Mouse (Mus musculus) intestine, embryonic 14.5 days (tissue): ENCODE measurements around the gene Unc93b1. TPM values are rescaled to one million over a fixed set of nuclear protein-coding genes. Genes with fewer than 3 reads are reported as not detected.

Experiments
- ATAC-seq: fragments of 200-750 bp; cut with Nextera tagmentation; replicated peaks from 2 replicates; pipeline ENCODE4 v1.8.0; 2017; ENCODE audit warnings: low read depth, moderate number of reproducible peaks, moderate TSS enrichment, moderate library complexity; ENCODE audit not compliant: low FRiP score, low TSS enrichment
- DNase-seq: peaks from one replicate; pipeline ENCODE4 v3.0.0-alpha.2; 2018; ENCODE audit warnings: low spot score
- H3K27ac ChIP-seq: fragments of 300-500 bp; sonication (generic); 2 replicates; pipeline ENCODE4 v1.5.1; 2014; ENCODE audit warnings: low read depth, mild to moderate bottlenecking, control low read depth
- H3K27me3 ChIP-seq: fragments of 300-500 bp; sonication (generic); replicated peaks from 2 replicates; pipeline ENCODE4 v1.6.1; 2014; ENCODE audit warnings: low read length, control low read depth; ENCODE audit not compliant: control insufficient read depth, insufficient read depth
- H3K36me3 ChIP-seq: fragments of 300-500 bp; sonication (generic); 2 replicates; pipeline ENCODE4 v1.6.1; 2014; ENCODE audit warnings: low read length, control low read depth; ENCODE audit not compliant: control insufficient read depth, insufficient read depth
- H3K4me1 ChIP-seq: fragments of 300-500 bp; sonication (generic); replicated peaks from 2 replicates; pipeline ENCODE4 v1.6.1; 2014; ENCODE audit warnings: low read length, control low read depth, mixed read lengths; ENCODE audit not compliant: control insufficient read depth, insufficient read depth
- H3K4me2 ChIP-seq: fragments of 300-500 bp; sonication (generic); 2 replicates; pipeline ENCODE4 v1.6.1; 2014; ENCODE audit warnings: low read length
- H3K4me3 ChIP-seq: fragments of 300-500 bp; sonication (generic); 2 replicates; pipeline ENCODE4 v1.5.1; 2014; ENCODE audit warnings: low read depth, low read length, control low read depth, mixed read lengths
- H3K9ac ChIP-seq: fragments of 300-500 bp; sonication (generic); 2 replicates; pipeline ENCODE4 v1.6.1; 2014; ENCODE audit warnings: mild to moderate bottlenecking, low read length
- H3K9me3 ChIP-seq: fragments of 300-500 bp; sonication (generic); 2 replicates; pipeline ENCODE4 v1.6.1; 2016; ENCODE audit warnings: low read length, control low read depth; ENCODE audit not compliant: control insufficient read depth
- WGBS: fragments of 180-500 bp; shearing (Covaris S2); extraction: QIAGEN DNeasy Blood & Tissue Kit; methylation state at CpG from one replicate; pipeline ENCODE4 v1.1.7; 2014; 5-methylcytosine and 5-hydroxymethylcytosine counted together
- polyA plus RNA-seq: library from polyadenylated mRNA; unstranded; fragments of >200 nt; fragmentation: Nextera tagmentation; extraction: Ambion mirVana; gene quantifications from 2 replicates; pipeline ENCODE4 v1.2.1, GENCODE M21; 2014

The Unc93b1 gene
- polyA plus RNA-seq, 1 experiment from 2014 or later, result 14.4 TPM

- no peaks in the 10 kb centered on the region for H3K9me3 ChIP-seq
- H3K4me3 ChIP-seq, result no peak overlapping the region
- peaks cover 2% of the 10 kb centered on the region for H3K4me1 ChIP-seq
- 89% methylated on average over 3 of the region's 3 CpGs for WGBS
- no peak overlapping the region for H3K9ac ChIP-seq
- no peaks in the 10 kb centered on the region for H3K27me3 ChIP-seq
- H3K4me2 ChIP-seq, result no peak overlapping the region
- DNase-seq (no peak), ATAC-seq (no peak)
- H3K36me3 ChIP-seq, result no peaks in the 10 kb centered on the region
- H3K27ac ChIP-seq, result no peak overlapping the region
These were observed 57.0 kb downstream of the Unc93b1 start for GRCm38 (mm10) chr19:3991966-3992365.

- no peak within 1 kb of the TSS for H3K4me2 ChIP-seq
- no peak within 1 kb of the TSS for H3K4me3 ChIP-seq
- 63% methylated on average over 5 of the region's 5 CpGs for WGBS
- no peak within 1 kb of the TSS for H3K27ac ChIP-seq
- no peaks in the 10 kb centered on the region for H3K9me3 ChIP-seq
- no peak within 1 kb of the TSS for H3K9ac ChIP-seq
- no peaks in the 10 kb centered on the region for H3K36me3 ChIP-seq
- DNase-seq, result no peak
- no peak for ATAC-seq
- no peaks in the 10 kb centered on the region for H3K27me3 ChIP-seq
- H3K4me1 ChIP-seq, result no peaks in the 10 kb centered on the region
These were observed 57.4 kb downstream of the Unc93b1 start, which contains the start of gene Tbx10 for GRCm38 (mm10) chr19:3992416-3992815. TSS of gene Tbx10 (plus strand) at chr19:3992752.

GRCm38 (mm10) chr19:3994932-3995331 is 59.9 kb downstream of the Unc93b1 start:
- no peak for DNase-seq
- no peak overlapping the region for H3K9ac ChIP-seq
- H3K4me3 ChIP-seq, result no peak overlapping the region
- no peaks in the 10 kb centered on the region for H3K9me3 ChIP-seq
- H3K27me3 ChIP-seq, result no peaks in the 10 kb centered on the region
- ATAC-seq, result no peak
- no peak overlapping the region for H3K27ac ChIP-seq
- no peak overlapping the region for H3K4me2 ChIP-seq
- H3K4me1 ChIP-seq, result peaks cover 5% of the 10 kb centered on the region; the same call in 1 of the 2 replicates
- 68% methylated on average over 6 of the region's 6 CpGs for WGBS
- no peaks in the 10 kb centered on the region for H3K36me3 ChIP-seq

- Histone ChIP-seq H3K36me3 (no peaks in the 10 kb centered on the region), H3K27me3 (no peaks in the 10 kb centered on the region), H3K4me2 (no peak overlapping the region), H3K9me3 (no peaks in the 10 kb centered on the region), H3K9ac (no peak overlapping the region), H3K27ac (no peak overlapping the region), H3K4me1 (peaks cover 5% of the 10 kb centered on the region; the same call in 1 of the 2 replicates), H3K4me3 (no peak overlapping the region)
- no peak for DNase-seq
- no peak for ATAC-seq
- WGBS, result 66% methylated on average over 3 of the region's 3 CpGs
These were observed 60.5 kb downstream of the Unc93b1 start for GRCm38 (mm10) chr19:3995505-3995904.

- ATAC-seq (no peak), DNase-seq (no peak)
- 75% methylated on average over 7 of the region's 7 CpGs for WGBS
- no peak overlapping the region for H3K27ac ChIP-seq
- H3K9ac ChIP-seq, result no peak overlapping the region
- no peaks in the 10 kb centered on the region for H3K9me3 ChIP-seq
- no peak overlapping the region for H3K4me3 ChIP-seq
- H3K36me3 ChIP-seq, result no peaks in the 10 kb centered on the region
- no peak overlapping the region for H3K4me2 ChIP-seq
- H3K27me3 ChIP-seq, result no peaks in the 10 kb centered on the region
- peaks cover 9% of the 10 kb centered on the region for H3K4me1 ChIP-seq
These were observed 61.1 kb downstream of the Unc93b1 start for GRCm38 (mm10) chr19:3996106-3996505.

GRCm38 (mm10) chr19:3996747-3997146 is 61.8 kb downstream of the Unc93b1 start:
- Histone ChIP-seq H3K27ac (no peak overlapping the region), H3K36me3 (no peaks in the 10 kb centered on the region), H3K4me3 (no peak overlapping the region), H3K4me2 (no peak overlapping the region), H3K4me1 (peaks cover 15% of the 10 kb centered on the region), H3K9me3 (no peaks in the 10 kb centered on the region), H3K9ac (no peak overlapping the region), H3K27me3 (no peaks in the 10 kb centered on the region)
- ATAC-seq (no peak), DNase-seq (no peak)
- 82% methylated on average over 8 of the region's 8 CpGs for WGBS

- ATAC-seq, result no peak
- no peak overlapping the region for H3K4me2 ChIP-seq
- no peak overlapping the region for H3K4me3 ChIP-seq
- no peaks in the 10 kb centered on the region for H3K36me3 ChIP-seq
- 47% methylated on average over 8 of the region's 8 CpGs for WGBS
- peaks cover 16% of the 10 kb centered on the region for H3K4me1 ChIP-seq
- no peaks in the 10 kb centered on the region for H3K9me3 ChIP-seq
- H3K27ac ChIP-seq, result no peak overlapping the region
- H3K9ac ChIP-seq, result no peak overlapping the region
- DNase-seq, result no peak
- no peaks in the 10 kb centered on the region for H3K27me3 ChIP-seq
These were observed 62.2 kb downstream of the Unc93b1 start for GRCm38 (mm10) chr19:3997231-3997630.

GRCm38 (mm10) chr19:3998335-3998734 is 63.3 kb downstream of the Unc93b1 start:
- H3K27me3 ChIP-seq, result no peaks in the 10 kb centered on the region
- H3K9me3 ChIP-seq, result no peaks in the 10 kb centered on the region
- 77% methylated on average over 8 of the region's 8 CpGs for WGBS
- H3K4me3 ChIP-seq, result no peak overlapping the region
- no peak overlapping the region for H3K9ac ChIP-seq
- H3K4me1 ChIP-seq, result peaks cover 16% of the 10 kb centered on the region
- DNase-seq (no peak), ATAC-seq (no peak)
- H3K4me2 ChIP-seq, result no peak overlapping the region
- H3K27ac ChIP-seq, result no peak overlapping the region
- no peaks in the 10 kb centered on the region for H3K36me3 ChIP-seq
